Mouse (Mus musculus): Measurements from ENCODE around the gene Tcta. TPM values are rescaled to one million over a fixed set of nuclear protein-coding genes. Genes with fewer than 3 reads are reported as not detected.

Tcta gene
- total and polyA plus RNA-seq, 3 experiments, result 3.4 to 7.0 TPM; not detected in 1

GRCm38 (mm10) chr9:108325811-108326210 is 19.9 kb upstream of the Tcta start:
- TF ChIP-seq ELF1 (IDR thresholded peaks at IDR 0.05; ENCODE audit: low read depth, low read length), result no peak
- 0 out of 2 replicates have a peak, but pooled peaks have one; percentile 27 for TF ChIP-seq GATA1 (IDR thresholded peaks at IDR 0.05; ENCODE audit: low read depth, low read length)
- no peaks in the 10 kb centered on the region for H3K27me3 ChIP-seq (ENCODE audit: control insufficient read depth in 1 of 2, insufficient read depth in 2 of 2, low read length in 2 of 2)
- no peak for DNase-seq (ENCODE audit: low read depth, low spot score)
- H3K9me3 ChIP-seq (replicated peaks; ENCODE audit: insufficient read depth, low read length), result no peaks in the 10 kb centered on the region
- H3K79me2 ChIP-seq (ENCODE audit: control insufficient read depth, insufficient read depth, low read length, poor library complexity), result peaks cover 38% of the 10 kb centered on the region
- H3K36me3 ChIP-seq (ENCODE audit: control insufficient read depth in 1 of 2, insufficient read depth in 2 of 2, low read length in 2 of 2), result peaks cover 5 to 33% of the 10 kb centered on the region in 2 experiments
- H3K27ac ChIP-seq (ENCODE audit: control insufficient read depth, low read depth, low read length), result no peak overlapping the region
- H3K9ac ChIP-seq (ENCODE audit: control insufficient read depth, low read depth, low read length, poor library complexity, severe bottlenecking), result no peak overlapping the region
- H3K4me1 ChIP-seq (ENCODE audit: control insufficient read depth in 1 of 2, insufficient read depth in 2 of 2, low read length in 2 of 2), result no peaks in the 10 kb centered on the region; a peak in 1 of 4 replicates
- no peak overlapping the region for H3K4me3 ChIP-seq (ENCODE audit: control insufficient read depth in 1 of 2, insufficient read depth in 1 of 2, low read depth in 2 of 2, low read length in 2 of 2)

- DNase-seq (ENCODE audit: low read depth, low spot score), result no peak
- H3K9ac ChIP-seq (ENCODE audit: control insufficient read depth, low read depth, low read length, poor library complexity, severe bottlenecking), result no peak overlapping the region
- no peaks in the 10 kb centered on the region for H3K27me3 ChIP-seq (ENCODE audit: control insufficient read depth in 1 of 2, insufficient read depth in 2 of 2, low read length in 2 of 2)
- no peak overlapping the region for H3K4me3 ChIP-seq (ENCODE audit: control insufficient read depth in 1 of 2, insufficient read depth in 1 of 2, low read depth in 2 of 2, low read length in 2 of 2)
- H3K9me3 ChIP-seq (replicated peaks; ENCODE audit: insufficient read depth, low read length), result no peaks in the 10 kb centered on the region
- H3K36me3 ChIP-seq (ENCODE audit: control insufficient read depth in 1 of 2, insufficient read depth in 2 of 2, low read length in 2 of 2), result peaks cover 5 to 36% of the 10 kb centered on the region in 2 experiments
- no peak for TF ChIP-seq SMC3 (IDR thresholded peaks at IDR 0.05; ENCODE audit: low read depth, low read length)
- TF ChIP-seq NRF1 (IDR thresholded peaks at IDR 0.05; ENCODE audit: insufficient read depth, low read depth, low read length, poor library complexity, severe bottlenecking), result no peak
- no peak for TF ChIP-seq MYC (IDR thresholded peaks at IDR 0.05; ENCODE audit: low read depth, low read length)
- no peak for TF ChIP-seq MEF2A (IDR thresholded peaks at IDR 0.05; ENCODE audit: extremely low read depth, insufficient replicate concordance, low read depth, low read length, poor library complexity, severe bottlenecking)
- no peak for TF ChIP-seq POLR2AphosphoS5 (IDR thresholded peaks at IDR 0.05; ENCODE audit: borderline replicate concordance, low read depth, low read length)
- no peak for TF ChIP-seq TCF12 (IDR thresholded peaks at IDR 0.05; ENCODE audit: low read depth, low read length)
- TF ChIP-seq MYB (IDR thresholded peaks at IDR 0.05; ENCODE audit: low read depth, low read length), result no peak
- no peak for TF ChIP-seq HCFC1 (IDR thresholded peaks at IDR 0.05; ENCODE audit: low read depth, low read length)
- TF ChIP-seq ZNF384 (IDR thresholded peaks at IDR 0.05; ENCODE audit: low read depth, low read length), result no peak
- TF ChIP-seq NELFE (IDR thresholded peaks at IDR 0.05; ENCODE audit: low read depth, low read length), result no peak
- no peak for TF ChIP-seq MAZ (IDR thresholded peaks at IDR 0.05; ENCODE audit: low read depth, low read length)
- TF ChIP-seq POLR2A (IDR thresholded peaks at IDR 0.05; ENCODE audit: control insufficient read depth in 1 of 2, insufficient read depth in 1 of 2, low read depth in 1 of 2, low read length in 2 of 2, poor library complexity in 1 of 2), result no peak
- TF ChIP-seq MXI1 (IDR thresholded peaks at IDR 0.05; ENCODE audit: low read depth, low read length), result no peak
- TF ChIP-seq GATA1 (IDR thresholded peaks at IDR 0.05; ENCODE audit: low read depth, low read length), result no peak
- TF ChIP-seq CTCF (IDR thresholded peaks at IDR 0.05 in 2 of 3, conservative IDR thresholded peaks at IDR 0.05 in 1 of 3; ENCODE audit: control insufficient read depth in 1 of 3, insufficient read depth in 1 of 3, low read depth in 2 of 3, low read length in 3 of 3, poor library complexity in 1 of 3, severe bottlenecking in 1 of 3), result no peak
- no peak for TF ChIP-seq ZKSCAN1 (IDR thresholded peaks at IDR 0.05; ENCODE audit: low read depth, low read length)
- TF ChIP-seq ZC3H11A (IDR thresholded peaks at IDR 0.05; ENCODE audit: low read depth, low read length), result no peak
- H3K4me1 ChIP-seq (ENCODE audit: control insufficient read depth in 1 of 2, insufficient read depth in 2 of 2, low read length in 2 of 2), result no peaks in the 10 kb centered on the region; a peak in 1 of 4 replicates
- H3K79me2 ChIP-seq (ENCODE audit: control insufficient read depth, insufficient read depth, low read length, poor library complexity), result peaks cover 46% of the 10 kb centered on the region
- no peak overlapping the region for H3K27ac ChIP-seq (ENCODE audit: control insufficient read depth, low read depth, low read length)
Observed at GRCm38 (mm10) chr9:108324784-108325183, 18.8 kb upstream of the Tcta start.

Measured in MEL (cell line).